ENCODE assay signal across 9 mouse cellular contexts in genomic region chr10:70788814-70789452, GRCm38 (mm10).
DNase-seq lines count a peak whose midpoint lies in the region.
"Had no signal": no experiment of that assay in that cellular context is flagged by ENCODE, and none has a peak within 500 bp of the region (broad histone marks: within the 10 kb centered on the region; RNA-seq: fewer than 3 reads in every experiment).

No protein-coding gene starts in this region.

- peak; percentile 34 for DNase-seq in right cerebral cortex, adult 18-20 months
- DNase-seq in right cerebral cortex, postnatal 36 days (ENCODE audit: low spot score in 2 of 2), result no peak
- peak; percentile 43 for DNase-seq in embryo, embryonic 9.5 days (ENCODE audit: extremely low spot score)
- DNase-seq in left cerebral cortex, postnatal 4 days, result peak; percentile 79
- DNase-seq in right cerebral cortex, postnatal 4 days, result peak; percentile 27
- DNase-seq in heart, postnatal 10 days, result no peak
- DNase-seq in thymus, postnatal 4 days, result no peak
- DNase-seq in spleen, postnatal 14 days (ENCODE audit: low spot score in 2 of 2), result no peak
- DNase-seq: liver, embryonic 13.5 days had no signal

- intact Hi-C loops in left cerebral cortex, postnatal 4 days (cut with DNase I), result no loop called here
- intact Hi-C loops in heart, postnatal 10 days (cut with DNase I), result no loop called here

Comparison
In these comparisons a context has a peak if more than half of its experiments do, and no peak if none do; other contexts are left out.
1. DNase-seq: peak in right cerebral cortex, adult 18-20 months (single experiment), embryo, embryonic 9.5 days (single experiment), left cerebral cortex, postnatal 4 days (single experiment) and right cerebral cortex, postnatal 4 days (single experiment); none in right cerebral cortex, postnatal 36 days (0 of 2), heart, postnatal 10 days (0 of 2), thymus, postnatal 4 days (single experiment) and spleen, postnatal 14 days (0 of 2).